Mouse (Mus musculus): ENCODE measurements around the gene Azi2. TPM values are rescaled to one million over a fixed set of nuclear protein-coding genes. Genes with fewer than 3 reads are reported as not detected.

Gene Azi2
- polyA plus RNA-seq, 1 experiment from 2014 or later, result 75.3 TPM

GRCm38 (mm10) chr9:118099395-118099794, 59.1 kb downstream of the Azi2 start:
- no peaks in the 10 kb centered on the region for H3K36me3 ChIP-seq
- H3K9ac ChIP-seq, result no peak overlapping the region
- H3K27me3 ChIP-seq, result no peaks in the 10 kb centered on the region
- H3K4me2 ChIP-seq (replicated peaks), result no peak overlapping the region
- no peak overlapping the region for H3K27ac ChIP-seq
- H3K4me3 ChIP-seq, result no peak overlapping the region
- H3K9me3 ChIP-seq, result no peaks in the 10 kb centered on the region
- H3K4me1 ChIP-seq, result peaks cover 6% of the 10 kb centered on the region
- ATAC-seq (ENCODE audit: insufficient number of reproducible peaks, insufficient read depth, low FRiP score, low TSS enrichment), result no peak
- 56% methylated on average over 4 of the region's 4 CpGs for WGBS

GRCm38 (mm10) chr9:118100484-118100883, 60.2 kb downstream of the Azi2 start:
- Histone ChIP-seq H3K4me3 (no peak overlapping the region), H3K4me2 (replicated peaks) (no peak overlapping the region), H3K9ac (no peak overlapping the region), H3K36me3 (no peaks in the 10 kb centered on the region), H3K9me3 (no peaks in the 10 kb centered on the region), H3K4me1 (peaks cover 6% of the 10 kb centered on the region), H3K27ac (no peak overlapping the region), H3K27me3 (no peaks in the 10 kb centered on the region)
- 90% methylated on average over 2 of the region's 2 CpGs for WGBS
- ATAC-seq (ENCODE audit: insufficient number of reproducible peaks, insufficient read depth, low FRiP score, low TSS enrichment), result no peak

- H3K4me3 ChIP-seq, result no peak overlapping the region
- ATAC-seq (ENCODE audit: insufficient number of reproducible peaks, insufficient read depth, low FRiP score, low TSS enrichment), result no peak
- no peaks in the 10 kb centered on the region for H3K9me3 ChIP-seq
- H3K4me1 ChIP-seq, result peaks cover 1% of the 10 kb centered on the region
- H3K4me2 ChIP-seq (replicated peaks), result no peak overlapping the region
- H3K27ac ChIP-seq, result no peak overlapping the region
- no peak overlapping the region for H3K9ac ChIP-seq
- WGBS, result 91% methylated on average over 2 of the region's 2 CpGs
- H3K27me3 ChIP-seq, result no peaks in the 10 kb centered on the region
- H3K36me3 ChIP-seq, result no peaks in the 10 kb centered on the region
These were observed 61.5 kb downstream of the Azi2 start for GRCm38 (mm10) chr9:118101802-118102201.

GRCm38 (mm10) chr9:118108527-118109011, 68.3 kb downstream of the Azi2 start:
- Histone ChIP-seq H3K27me3 (no peaks in the 10 kb centered on the region), H3K4me2 (replicated peaks) (no peak overlapping the region), H3K9ac (no peak overlapping the region), H3K36me3 (no peaks in the 10 kb centered on the region), H3K9me3 (no peaks in the 10 kb centered on the region), H3K27ac (no peak overlapping the region), H3K4me3 (no peak overlapping the region), H3K4me1 (no peaks in the 10 kb centered on the region)
- 70% methylated on average over 4 of the region's 4 CpGs for WGBS
- no peak for ATAC-seq (ENCODE audit: insufficient number of reproducible peaks, insufficient read depth, low FRiP score, low TSS enrichment)

- Histone ChIP-seq H3K27me3 (no peaks in the 10 kb centered on the region), H3K27ac (no peak overlapping the region), H3K4me3 (no peak overlapping the region), H3K36me3 (no peaks in the 10 kb centered on the region), H3K9ac (no peak overlapping the region), H3K4me2 (replicated peaks) (no peak overlapping the region), H3K4me1 (no peaks in the 10 kb centered on the region), H3K9me3 (no peaks in the 10 kb centered on the region)
- no peak for ATAC-seq (ENCODE audit: insufficient number of reproducible peaks, insufficient read depth, low FRiP score, low TSS enrichment)
- whole genome bisulfite sequencing, result 86% methylated on average over 7 of the region's 7 CpGs
These were observed 69.5 kb downstream of the Azi2 start for GRCm38 (mm10) chr9:118109697-118110359.

- Histone ChIP-seq H3K9me3 (no peaks in the 10 kb centered on the region), H3K4me1 (no peaks in the 10 kb centered on the region), H3K27ac (no peak overlapping the region), H3K27me3 (no peaks in the 10 kb centered on the region), H3K9ac (no peak overlapping the region), H3K36me3 (no peaks in the 10 kb centered on the region), H3K4me2 (replicated peaks) (no peak overlapping the region), H3K4me3 (no peak overlapping the region)
- no peak for ATAC-seq (ENCODE audit: insufficient number of reproducible peaks, insufficient read depth, low FRiP score, low TSS enrichment)
- WGBS, result 82% methylated on average over 2 of the region's 2 CpGs
These were observed 70.0 kb downstream of the Azi2 start for GRCm38 (mm10) chr9:118110360-118110710.

Small RNA genes lying within 50 kb of the gene (microRNA-seq; reads per million reads assigned to microRNA genes)
- not detected for gene Gm22008

Other genes starting within 250 kb of the Azi2 start
- 43.3 and 44.8 TPM in 2 replicates for gene Cmc1, start 109.7 kb downstream of the Azi2 start, polyA plus RNA-seq (2016; fragmentation: Nextera tagmentation; extraction: Ambion mirVana)

All from embryonic facial prominence, embryonic 12.5 days (tissue).